ENCODE assay signal across 16 mouse cellular contexts in the genomic region with DNA sequence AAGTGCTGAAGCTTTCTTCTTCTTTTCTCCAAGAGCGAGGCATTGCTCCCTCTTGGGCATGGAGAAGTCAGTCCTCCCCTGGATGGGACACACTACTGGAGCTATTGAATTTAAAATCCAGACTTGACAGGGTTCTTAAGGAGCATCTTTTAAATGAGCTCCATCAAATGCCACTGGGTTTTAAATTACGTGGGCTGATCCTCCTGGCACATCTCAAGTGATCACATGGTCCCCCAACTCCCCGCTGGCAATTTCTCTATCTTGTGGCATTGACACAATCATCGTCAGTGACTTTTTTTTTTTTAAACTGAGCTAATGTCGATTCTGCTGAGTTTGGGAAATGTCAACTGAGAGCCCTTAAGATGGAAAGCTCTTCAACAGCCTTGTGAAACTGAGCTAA.
"Had no signal": no experiment of that assay in that cellular context is flagged by ENCODE, and none has a peak within 500 bp of the region (broad histone marks: within the 10 kb centered on the region; RNA-seq: fewer than 3 reads in every experiment).

No protein-coding gene starts in this region.

- H3K27ac ChIP-seq: neural tube, embryonic 12.5 days; neural tube, embryonic 13.5 days; neural tube, embryonic 15.5 days; stomach, embryonic 15.5 days; stomach, postnatal 0 days had no signal

- DNase-seq: right cerebral cortex, adult 18-20 months; right cerebral cortex, postnatal 14 days; right cerebral cortex, postnatal 25 days; right cerebral cortex, postnatal 4 days; spleen, adult 18-20 months; thymus, adult 18-20 months; thymus, adult 2 months; thymus, postnatal 14 days; thymus, postnatal 25 days; thymus, postnatal 36 days; thymus, postnatal 4 days had no signal

- H3K4me3 ChIP-seq: neural tube, embryonic 12.5 days; neural tube, embryonic 13.5 days; neural tube, embryonic 15.5 days; stomach, embryonic 15.5 days had no signal
